Mouse (Mus musculus): ENCODE results near the gene Sdha. TPM values are rescaled to one million over a fixed set of nuclear protein-coding genes. Genes with fewer than 3 reads are reported as not detected.

Sdha gene
- total and polyA plus RNA-seq, 3 experiments: 128 to 696 (median 601) TPM

DNA sequence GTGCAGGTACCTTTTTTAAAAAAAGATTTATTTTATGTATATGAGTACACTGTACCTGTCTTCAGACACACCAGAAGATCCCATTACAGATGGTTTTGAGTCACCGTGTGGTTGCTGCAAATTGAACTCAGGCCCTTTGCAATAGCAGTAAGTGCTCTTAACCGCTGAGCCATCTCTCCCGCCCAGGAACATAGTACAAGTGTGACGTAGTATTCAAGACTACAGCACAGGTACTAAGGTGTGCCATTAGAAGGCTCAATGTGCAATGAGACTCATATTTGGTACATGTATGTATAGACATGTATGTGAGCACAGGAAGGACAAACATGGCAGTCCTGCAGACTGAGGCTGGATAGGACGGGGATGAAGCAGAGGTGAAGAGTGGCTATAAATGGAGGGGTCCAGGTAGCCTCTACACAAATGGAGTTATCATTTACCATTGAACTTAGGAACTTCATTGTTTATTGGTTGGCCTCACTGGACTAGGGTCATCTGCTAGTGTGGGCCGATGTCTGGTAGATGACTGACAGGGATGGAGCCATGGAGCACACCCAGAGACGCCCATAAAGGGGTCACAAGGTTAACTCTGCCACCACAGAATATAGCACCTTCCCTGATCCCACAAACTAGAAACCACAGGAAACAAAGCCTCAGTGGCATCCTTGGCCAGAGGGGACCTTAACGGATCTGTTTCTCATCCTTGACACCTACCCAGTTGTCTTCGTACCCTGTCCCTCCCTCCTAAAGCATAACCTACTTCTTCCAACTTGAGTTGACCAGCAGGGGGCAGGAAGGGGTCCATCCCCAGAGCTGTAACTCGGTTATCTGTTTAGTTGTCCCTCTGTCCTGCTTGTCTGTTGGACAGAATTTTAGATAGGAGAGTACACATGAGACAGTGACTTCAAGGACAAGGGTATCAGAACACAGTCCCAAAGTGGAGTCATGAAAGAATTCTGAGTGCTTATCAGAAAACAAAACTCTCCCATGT lies 47.7 kb downstream of the Sdha start:
- no peak for DNase-seq

DNA sequence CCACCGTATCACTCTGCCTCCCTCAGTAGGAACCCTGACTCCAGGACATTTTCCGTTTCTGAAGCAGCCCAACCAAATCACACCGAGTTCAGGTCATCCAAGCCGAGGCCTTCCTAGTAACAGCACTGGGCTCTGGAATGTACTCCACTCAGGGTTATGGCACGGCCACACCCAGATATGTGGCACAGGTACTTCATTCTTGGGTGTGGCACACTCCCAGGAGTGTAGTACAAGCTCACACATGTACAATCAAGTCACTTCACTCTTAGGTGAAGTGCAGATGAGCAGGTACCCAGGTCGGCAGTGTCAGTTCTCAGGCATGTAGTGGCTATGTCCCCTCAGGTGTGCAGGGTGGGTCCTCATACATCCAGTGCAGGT lies 48.5 kb downstream of the Sdha start:
- DNase-seq: no peak

DNA sequence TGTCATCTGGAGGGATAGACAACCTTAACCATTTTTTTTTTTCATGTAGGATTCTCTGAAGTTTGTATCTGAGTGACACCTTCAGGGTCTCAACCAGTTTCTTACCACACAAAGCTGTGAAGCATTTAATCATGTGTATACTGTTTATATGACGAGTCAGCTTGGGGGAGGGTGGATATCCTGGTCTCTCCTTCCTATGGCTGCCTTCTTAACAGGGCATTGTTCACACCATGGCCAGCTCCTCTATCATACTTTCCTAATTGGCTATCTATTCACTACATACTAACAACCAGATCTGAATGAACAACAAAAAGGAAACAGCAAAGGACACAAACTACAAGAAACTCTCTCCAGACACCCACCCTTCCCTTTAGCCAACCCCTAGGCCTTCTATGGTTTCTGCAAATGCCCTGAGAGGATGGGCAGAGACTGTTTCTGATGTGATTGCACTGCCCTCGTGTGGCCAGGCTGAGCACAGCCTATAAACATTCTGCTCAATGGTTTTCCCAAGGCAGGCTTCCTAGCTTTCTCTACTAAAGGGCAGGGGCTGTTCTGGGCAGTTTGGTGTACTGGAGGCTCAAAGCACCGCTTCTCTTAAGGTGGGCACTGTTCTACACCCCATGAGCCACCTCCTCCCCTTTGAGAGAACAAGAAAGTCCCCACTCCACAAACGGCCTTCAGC lies 49.0 kb downstream of the Sdha start:
- DNase-seq: peak; percentile 76

DNA sequence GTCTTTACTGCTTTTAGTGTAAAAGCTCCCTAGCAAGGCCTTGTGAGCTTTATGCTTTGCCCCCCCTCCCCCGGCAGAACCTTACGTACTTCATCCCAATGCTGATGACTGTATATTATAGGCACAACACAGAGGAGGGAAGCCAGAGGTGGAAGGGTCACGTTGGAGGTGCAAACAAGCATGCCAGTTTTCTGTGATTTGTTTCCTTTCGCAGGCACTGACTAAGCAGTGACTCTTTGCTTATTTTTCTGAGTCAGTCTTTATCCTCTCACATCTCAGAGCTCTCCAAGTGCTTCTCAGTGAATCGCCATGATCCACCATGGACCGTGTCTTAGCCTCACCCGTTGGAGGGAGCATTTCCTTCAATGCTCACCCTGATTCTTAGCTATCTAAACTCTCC lies 53.7 kb downstream of the Sdha start:
- peak; percentile 42 for DNase-seq

DNA sequence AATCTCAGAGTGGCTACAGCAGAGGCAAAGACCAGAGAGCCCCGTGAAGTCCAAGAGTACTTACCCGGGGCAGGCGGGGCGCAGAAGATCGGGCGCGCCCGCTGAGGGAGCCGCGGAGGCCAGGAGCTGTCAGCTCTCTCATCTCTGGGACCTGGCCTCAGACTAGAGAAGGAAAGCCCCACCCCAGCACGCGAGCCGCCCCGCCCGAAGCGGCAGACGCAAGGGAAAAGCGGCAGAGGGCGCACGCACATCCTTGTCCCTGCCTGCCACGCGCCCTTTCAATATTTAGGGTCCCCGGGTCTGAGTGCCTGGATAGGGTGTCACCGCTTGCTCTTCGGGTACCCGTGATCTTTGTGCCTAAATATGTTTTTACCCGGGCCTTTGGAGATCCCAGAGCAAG lies 57.9 kb downstream of the Sdha start, which contains the start of gene Ahrr:
Gene Ahrr (minus strand): TSS at position 165 of the 400 bp plus-strand sequence.
- peak; percentile 82 for DNase-seq

DNA sequence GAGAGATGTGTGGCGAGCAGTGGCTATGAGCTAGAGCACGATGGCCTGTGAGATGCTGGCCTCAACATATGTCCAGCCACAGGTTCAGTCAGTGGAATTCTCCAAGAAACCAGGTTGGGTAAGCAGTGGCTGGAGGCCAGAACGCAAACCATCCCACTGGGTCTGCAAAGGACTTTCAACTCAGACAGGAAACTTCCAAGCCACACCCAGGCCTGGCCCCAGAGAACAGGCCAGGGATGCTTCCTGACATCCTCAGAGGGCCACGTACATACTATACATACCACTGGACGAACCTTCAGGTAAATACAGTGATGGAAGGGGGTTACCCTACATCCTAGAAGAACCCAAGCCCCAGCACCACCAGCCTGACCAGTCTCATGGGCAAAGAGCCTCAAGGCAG lies 60.4 kb downstream of the Sdha start:
- DNase-seq: no peak

DNA sequence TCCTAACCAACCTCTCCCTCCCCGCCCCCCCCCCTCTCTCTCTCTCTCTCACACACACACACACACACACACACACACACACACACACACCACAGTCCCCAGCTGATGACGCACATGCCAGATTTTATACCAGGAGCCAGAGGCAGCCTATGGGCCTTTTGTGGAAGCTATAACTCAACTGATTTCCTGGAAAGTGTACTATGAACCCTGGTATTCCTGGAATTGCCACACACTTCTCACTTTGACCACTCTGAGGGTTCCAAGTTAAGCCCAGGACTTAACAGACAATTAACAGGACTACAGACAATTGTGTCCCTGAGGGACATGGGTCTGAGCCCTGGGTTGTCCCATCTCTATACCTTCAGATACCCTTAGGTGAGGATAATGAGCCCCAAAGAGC lies 67.8 kb downstream of the Sdha start:
- no peak for DNase-seq

DNA sequence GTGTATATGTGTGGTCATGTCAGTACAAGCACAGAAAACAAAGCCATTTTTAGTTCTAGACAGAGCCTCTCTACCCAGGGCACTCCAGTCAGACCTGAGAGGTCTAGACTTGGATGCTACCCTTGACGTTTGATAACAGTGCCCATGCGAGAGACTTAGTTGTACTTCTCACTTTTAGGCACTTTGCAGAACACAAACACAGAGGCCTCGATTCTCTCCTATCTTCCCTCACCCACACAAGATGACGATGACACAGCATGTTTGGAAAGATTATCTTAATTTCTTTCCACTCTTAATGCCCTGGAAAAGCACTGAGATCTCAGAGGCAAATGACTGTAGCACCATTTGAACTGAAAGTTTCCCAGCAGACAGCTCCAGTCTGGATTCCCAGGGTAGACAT lies 74.4 kb downstream of the Sdha start:
- DNase-seq: no peak

Other genes with a start within 250 kb of the Sdha start
- gene Slc9a3, start 228.8 kb downstream of the Sdha start, total RNA-seq (2021): under 1 TPM; 0.35 to 0.55 TPM
- gene Slc9a3, start 228.8 kb downstream of the Sdha start, polyA plus RNA-seq (2012; rRNA removed): 0.03 and 0.10 TPM in 2 replicates
- gene Exoc3, start 141.5 kb downstream of the Sdha start, total RNA-seq (2021): 10 to 100 TPM; 54.2 to 69.9 TPM
- 30.0 and 40.0 TPM in 2 replicates for gene Exoc3, start 141.5 kb downstream of the Sdha start, polyA plus RNA-seq (2012; rRNA removed)
- gene Ahrr, start 57.9 kb downstream of the Sdha start, total RNA-seq (2021): 1 to 10 TPM in 1 of 2 experiments, under 1 TPM in 1; 0.81 to 1.9 TPM
- gene Ahrr, start 57.9 kb downstream of the Sdha start, polyA plus RNA-seq (2012; rRNA removed): 1.1 and 1.6 TPM in 2 replicates
- gene Pdcd6, start 32.7 kb downstream of the Sdha start, total RNA-seq (2021): 100 to 1,000 TPM; 143 to 150 TPM
- 83.4 and 84.4 TPM in 2 replicates for gene Pdcd6, start 32.7 kb downstream of the Sdha start, polyA plus RNA-seq (2012; rRNA removed)
- gene Ccdc127, start within 50 bp of the Sdha start, total RNA-seq (2021): 10 to 100 TPM; 51.0 to 58.7 TPM
- gene Ccdc127, start within 50 bp of the Sdha start, polyA plus RNA-seq (2012; rRNA removed): 1.1 and 1.3 TPM in 2 replicates
- under 1 TPM; 0.17 to 0.79 TPM for gene Lrrc14b, start 13.7 kb upstream of the Sdha start, total RNA-seq (2021)
- 0.44 and 0.49 TPM in 2 replicates for gene Lrrc14b, start 13.7 kb upstream of the Sdha start, polyA plus RNA-seq (2012; rRNA removed)
- 1 to 10 TPM; 2.9 to 4.0 TPM for gene Zfp72, start 40.6 kb upstream of the Sdha start, total RNA-seq (2021)
- gene Zfp72, start 40.6 kb upstream of the Sdha start, polyA plus RNA-seq (2012; rRNA removed): 0.08 and 0.10 TPM in 2 replicates
- 1,000 to 10,000 TPM; 1,170 to 1,172 TPM for gene Ftl1-ps1, start 49.4 kb upstream of the Sdha start, total RNA-seq (2021)
- 36.1 and 40.5 TPM in 2 replicates for gene Ftl1-ps1, start 49.4 kb upstream of the Sdha start, polyA plus RNA-seq (2012; rRNA removed)
- gene Zfp825, start 143.7 kb upstream of the Sdha start, total RNA-seq (2021): 1 to 10 TPM; 8.9 to 9.9 TPM
- 0.10 TPM in 2 replicates for gene Zfp825, start 143.7 kb upstream of the Sdha start, polyA plus RNA-seq (2012; rRNA removed)

Measured in adrenal gland, adult 2 months (tissue).